Mouse (Mus musculus) heart, adult 11 months (tissue): ENCODE results near the gene Polr2b.

ENCODE experiments used
- DNase-seq: peaks from one replicate; pipeline ENCODE4 v3.0.0; 2022

Polr2b gene

GRCm38 (mm10) chr5:77367145-77367544, 57.2 kb downstream of the Polr2b start:
- no peak for DNase-seq

DNA sequence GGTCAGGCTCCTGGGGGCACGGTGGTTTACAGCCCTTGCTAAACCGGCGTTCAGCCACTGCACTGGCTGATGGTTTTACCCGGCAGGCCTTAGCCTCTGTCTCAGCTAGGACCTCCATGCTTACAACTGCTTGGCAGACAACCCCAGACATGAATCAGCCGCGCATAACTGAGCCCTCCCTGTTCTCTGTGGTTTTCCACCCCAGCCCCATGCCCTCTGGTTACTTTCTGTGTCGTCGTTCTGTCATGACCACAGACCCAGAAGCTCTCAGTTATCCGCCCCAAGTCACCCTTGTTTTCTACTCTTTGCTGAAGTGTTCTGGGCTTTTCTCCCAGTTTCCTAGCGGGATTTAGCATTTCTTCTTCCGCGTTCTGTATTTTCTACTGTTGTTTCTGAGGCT, 57.7 kb downstream of the Polr2b start:
- DNase-seq = peak; percentile 96

- no peak for DNase-seq
Observed at GRCm38 (mm10) chr5:77368194-77368593, 58.2 kb downstream of the Polr2b start.

- no peak for DNase-seq
Observed at GRCm38 (mm10) chr5:77369394-77369793, 59.4 kb downstream of the Polr2b start.

DNA sequence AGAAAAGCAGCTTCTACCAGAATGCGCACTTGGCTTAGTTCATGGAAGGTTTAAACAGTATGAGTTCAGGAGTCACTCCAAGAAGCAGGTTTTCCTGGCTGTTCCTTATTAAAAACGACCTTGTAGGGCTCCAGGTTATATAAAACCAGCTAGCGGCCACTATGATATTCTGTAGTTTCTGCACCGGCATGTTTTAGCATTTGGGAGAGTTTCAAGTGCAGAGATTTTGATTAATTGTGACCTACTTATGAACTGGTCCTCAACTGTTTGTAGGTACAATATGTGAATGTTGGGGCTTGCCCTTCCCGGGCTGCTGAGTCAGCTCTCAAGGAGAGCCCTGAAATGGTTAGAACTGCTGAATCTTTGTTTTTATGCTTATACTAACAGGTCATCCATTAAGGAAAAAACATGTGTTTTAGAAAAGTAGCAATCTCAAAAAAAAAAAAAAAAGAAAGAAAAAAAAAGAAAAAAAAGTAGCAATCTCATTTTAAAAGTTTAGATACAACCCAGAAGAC, 60.5 kb downstream of the Polr2b start:
- no peak for DNase-seq

DNA sequence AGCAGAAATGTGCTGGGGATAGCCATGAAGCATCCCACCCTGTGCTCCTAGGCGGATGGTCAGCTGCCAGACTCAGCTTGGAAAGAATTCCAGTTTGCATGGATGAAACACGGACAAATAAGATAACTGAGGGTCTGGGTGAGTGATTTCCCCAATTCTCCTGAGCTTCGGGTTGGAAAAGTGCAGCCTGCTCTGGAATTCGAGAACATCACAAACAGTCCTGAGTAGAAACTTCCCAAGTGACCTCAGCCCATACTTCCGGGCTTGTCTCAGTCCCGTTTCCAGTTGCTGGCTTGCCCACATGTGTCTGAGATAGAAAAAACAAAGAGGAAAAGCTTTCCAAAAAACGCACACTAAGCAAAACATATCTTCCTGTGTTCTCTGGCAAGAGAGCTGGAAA, 62.3 kb downstream of the Polr2b start:
- peak; percentile 98 for DNase-seq

- DNase-seq = peak; percentile 94
Observed at GRCm38 (mm10) chr5:77372778-77373177, 62.8 kb downstream of the Polr2b start.

DNA sequence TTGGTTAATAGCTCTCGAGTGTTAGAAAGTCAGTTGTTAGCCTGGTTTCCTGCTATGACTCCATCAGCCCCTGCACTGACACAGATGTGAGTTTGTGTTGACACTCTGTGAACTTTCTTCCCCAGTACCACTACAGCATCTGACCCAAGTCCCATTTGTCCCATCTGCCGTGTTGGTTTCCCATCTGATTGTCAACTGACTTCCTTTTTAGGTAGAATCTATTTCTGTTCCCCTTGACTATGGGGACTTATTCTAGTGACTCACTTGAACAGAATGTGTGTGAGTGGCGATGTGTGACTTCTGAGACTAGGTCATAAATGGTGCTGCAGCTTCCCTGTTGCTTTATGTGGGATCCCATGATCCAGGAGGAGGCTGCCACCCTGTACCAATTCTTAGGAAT, 65.0 kb downstream of the Polr2b start:
- peak; percentile 93 for DNase-seq

DNA sequence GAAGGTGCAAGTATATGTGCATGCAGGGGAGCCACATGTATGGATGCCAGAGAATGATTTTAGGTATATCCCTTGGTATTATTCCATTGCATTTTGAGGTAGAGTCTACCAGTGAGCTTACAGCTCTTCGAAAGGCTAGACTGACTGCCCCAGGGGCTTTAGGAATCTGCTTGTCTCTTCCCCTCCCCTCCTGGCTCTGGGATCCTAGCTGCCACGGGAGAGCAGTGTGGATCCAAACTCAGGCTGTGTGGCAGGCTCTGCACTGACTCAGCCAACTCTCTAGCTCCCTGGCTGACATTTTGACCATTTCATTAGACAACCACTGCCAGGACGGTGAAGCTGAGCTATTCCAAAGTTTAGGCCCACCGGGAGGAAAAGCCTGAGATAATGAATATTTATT, 65.6 kb downstream of the Polr2b start:
- DNase-seq = no peak

GRCm38 (mm10) chr5:77378027-77378426, 68.1 kb downstream of the Polr2b start:
- DNase-seq = no peak

DNA sequence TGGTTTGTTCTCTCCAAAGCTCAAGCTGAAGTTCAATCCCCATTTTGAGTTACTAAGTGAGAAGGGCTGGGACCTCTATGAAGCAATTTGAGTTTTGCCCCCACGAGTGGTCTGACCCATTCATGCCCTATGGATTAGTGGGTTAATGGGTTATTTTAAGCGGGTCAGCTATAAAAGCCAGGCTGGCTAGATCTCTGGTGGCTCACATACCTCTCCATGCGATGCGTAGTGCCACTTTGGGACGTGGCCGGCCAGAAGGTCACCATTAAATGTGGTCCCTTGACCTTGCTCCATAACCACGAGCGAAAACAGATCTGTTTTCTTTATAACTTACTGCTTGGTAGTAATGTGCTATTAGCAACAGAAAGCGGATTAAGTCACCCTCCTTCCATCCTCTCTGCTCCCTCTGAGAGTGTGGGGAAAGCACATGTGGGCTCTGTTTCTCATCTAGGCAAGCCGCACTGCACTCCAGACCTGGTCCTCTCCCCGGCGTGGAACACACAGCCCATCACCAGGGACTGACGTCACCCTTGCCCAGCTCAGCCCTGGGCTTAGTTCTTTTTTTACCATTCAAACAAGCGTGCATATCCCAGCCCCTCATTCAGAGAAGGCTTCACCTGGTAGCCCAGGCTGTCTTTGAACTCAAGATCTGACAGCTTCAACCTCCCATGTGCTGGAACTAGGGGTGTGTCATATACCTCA, 69.6 kb downstream of the Polr2b start:
- DNase-seq = no peak

DNA sequence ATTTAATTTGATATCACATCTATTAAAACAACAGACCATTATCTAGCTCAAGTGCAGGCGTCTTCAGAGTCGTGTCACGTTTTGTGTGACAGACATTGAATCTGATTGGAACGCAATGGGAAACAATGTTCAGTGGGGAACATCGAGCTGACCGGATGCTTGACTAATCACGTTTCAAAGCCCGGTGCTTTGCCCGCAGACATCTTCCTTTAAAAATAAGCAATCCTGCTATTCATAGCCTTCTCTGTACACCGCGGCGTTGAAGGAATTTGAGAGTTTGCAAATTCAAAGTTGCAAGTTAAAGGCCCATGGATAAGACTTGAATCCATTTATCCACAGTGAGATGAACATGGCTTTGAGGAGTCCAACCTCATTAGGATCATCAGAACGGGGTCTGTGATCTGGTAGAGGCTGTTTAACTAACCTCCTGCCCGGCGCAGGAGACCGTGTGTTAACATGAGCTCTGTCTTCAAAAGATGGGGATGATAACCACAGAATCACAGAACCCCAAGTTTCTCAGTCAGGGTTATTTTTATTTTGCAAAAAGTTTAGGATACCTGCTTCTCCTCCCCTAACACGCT, 70.5 kb downstream of the Polr2b start:
- DNase-seq = no peak

GRCm38 (mm10) chr5:77381283-77381682, 71.3 kb downstream of the Polr2b start:
- no peak for DNase-seq

DNA sequence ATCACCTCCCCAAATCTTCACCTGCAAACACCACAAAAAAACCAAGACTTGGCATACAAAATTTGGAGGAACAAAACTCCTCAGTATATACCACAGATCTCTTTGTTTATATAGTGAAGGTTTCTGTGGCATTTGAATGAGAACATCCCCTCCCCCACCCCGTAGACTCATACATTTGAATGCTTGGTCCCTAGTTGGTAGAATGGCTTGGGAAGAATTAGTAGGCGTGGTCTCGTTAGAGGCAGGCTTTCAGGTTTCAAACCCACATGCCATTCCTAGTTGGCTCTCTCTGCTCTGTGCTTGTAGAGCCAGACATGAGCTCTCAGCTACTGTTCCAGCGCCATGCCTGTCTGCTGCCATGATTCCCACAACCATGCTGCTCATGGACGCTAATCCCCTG, 71.7 kb downstream of the Polr2b start:
- no peak for DNase-seq

GRCm38 (mm10) chr5:77383799-77384554, 74.0 kb downstream of the Polr2b start:
- DNase-seq = peak; percentile 90

GRCm38 (mm10) chr5:77384724-77385123, 74.8 kb downstream of the Polr2b start:
- no peak for DNase-seq

- peak; percentile 72 for DNase-seq
Observed at GRCm38 (mm10) chr5:77385221-77385620, 75.3 kb downstream of the Polr2b start.

GRCm38 (mm10) chr5:77385900-77386595, 76.1 kb downstream of the Polr2b start:
- peak; percentile 64 for DNase-seq

- peak; percentile 94 for DNase-seq
Observed at GRCm38 (mm10) chr5:77386596-77387413, 76.9 kb downstream of the Polr2b start.

- DNase-seq = peak; percentile 88
Observed at GRCm38 (mm10) chr5:77387414-77387704, 77.4 kb downstream of the Polr2b start.

DNA sequence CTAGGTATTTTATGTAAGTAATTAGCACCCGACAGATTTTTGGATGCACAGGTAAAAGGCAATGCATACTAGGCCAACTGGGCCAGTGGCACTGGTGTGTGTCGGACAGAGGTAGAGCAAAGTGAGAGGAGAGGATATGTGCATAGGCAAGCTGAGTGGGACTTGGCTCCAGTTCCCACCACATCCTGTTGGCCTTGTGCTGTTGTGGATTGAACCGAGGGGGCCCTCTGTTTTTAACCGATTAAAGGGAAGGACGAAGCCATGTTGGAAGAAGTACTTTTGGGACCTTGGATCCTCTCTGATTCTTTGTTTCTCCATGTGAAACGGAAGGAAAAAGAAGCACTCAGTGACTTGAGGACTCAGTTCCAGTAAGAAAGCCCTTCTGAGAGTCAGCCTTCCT, 78.4 kb downstream of the Polr2b start:
- peak; percentile 97 for DNase-seq

DNA sequence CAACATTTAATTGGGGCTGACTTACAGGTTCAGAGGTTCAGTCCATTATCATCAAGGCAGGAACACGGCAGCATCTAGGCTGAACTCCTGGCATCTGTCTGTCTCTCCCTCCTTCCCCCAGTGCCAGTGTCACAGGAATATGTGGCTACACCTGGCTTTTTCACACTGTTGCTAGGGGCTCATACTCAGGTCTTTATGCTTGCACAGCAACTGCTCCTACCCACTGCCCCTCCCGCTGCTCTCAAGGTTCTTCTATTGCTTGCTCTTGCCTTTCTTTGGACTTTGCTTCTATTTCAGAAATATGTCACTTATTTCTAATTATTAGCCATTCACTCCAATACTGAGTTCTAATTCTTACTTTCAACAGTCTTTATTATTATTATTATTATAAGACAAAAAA, 80.3 kb downstream of the Polr2b start:
- no peak for DNase-seq
